Mouse (Mus musculus): ENCODE results near the gene Pramel7. TPM values are rescaled to one million over a fixed set of nuclear protein-coding genes. Genes with fewer than 3 reads are reported as not detected.
"Not testable (repeated sequence)": the region's sequence is repeated elsewhere in the genome, so short reads cannot be mapped to it uniquely, and the experiment has no call there.

Gene Pramel7
- polyA plus RNA-seq (2012; rRNA removed) = not detected in 2 replicates

GRCm38 (mm10) chr2:87496993-87497392 lies at the start of gene Pramel7:
Gene Pramel7 (minus strand): TSS chr2:87497093.
- not testable (repeated sequence) for DNase-seq (ENCODE audit: low read depth)

- no peak for DNase-seq (ENCODE audit: low read depth)
Observed at GRCm38 (mm10) chr2:87545442-87545841, 48.5 kb upstream of the Pramel7 start, which contains the start of gene Olfr1128. Gene Olfr1128 (minus strand): TSS chr2:87545542.

- no peak for DNase-seq (ENCODE audit: low read depth)
Observed at GRCm38 (mm10) chr2:87534826-87535225, 37.9 kb upstream of the Pramel7 start.

GRCm38 (mm10) chr2:87531496-87531895 lies 34.6 kb upstream of the Pramel7 start, which contains the start of gene Olfr153:
Gene Olfr153 (plus strand): TSS chr2:87531796.
- DNase-seq (ENCODE audit: low read depth) = no peak

- DNase-seq (ENCODE audit: low read depth) = not testable (repeated sequence)
Observed at GRCm38 (mm10) chr2:87525899-87526616, 29.2 kb upstream of the Pramel7 start.

- no peak for DNase-seq (ENCODE audit: low read depth)
Observed at GRCm38 (mm10) chr2:87520651-87521050, 23.8 kb upstream of the Pramel7 start.

- DNase-seq (ENCODE audit: low read depth) = no peak
Observed at GRCm38 (mm10) chr2:87516581-87516980, 19.7 kb upstream of the Pramel7 start.

- DNase-seq (ENCODE audit: low read depth) = no peak
Observed at GRCm38 (mm10) chr2:87515457-87516060, 18.7 kb upstream of the Pramel7 start.

- DNase-seq (ENCODE audit: low read depth) = no peak
Observed at GRCm38 (mm10) chr2:87515046-87515445, 18.2 kb upstream of the Pramel7 start.

- DNase-seq (ENCODE audit: low read depth) = no peak
Observed at GRCm38 (mm10) chr2:87506265-87506664, 9.4 kb upstream of the Pramel7 start, which contains the start of gene Pramel6. Gene Pramel6 (plus strand): TSS chr2:87506565.

GRCm38 (mm10) chr2:87482276-87482675 lies 14.6 kb downstream of the Pramel7 start:
- no peak for DNase-seq (ENCODE audit: low read depth)

GRCm38 (mm10) chr2:87481158-87481557 lies 15.7 kb downstream of the Pramel7 start:
- no peak for DNase-seq (ENCODE audit: low read depth)

- DNase-seq (ENCODE audit: low read depth) = no peak
Observed at GRCm38 (mm10) chr2:87480207-87480606, 16.7 kb downstream of the Pramel7 start.

- DNase-seq (ENCODE audit: low read depth) = no peak
Observed at GRCm38 (mm10) chr2:87461769-87462168, 35.1 kb downstream of the Pramel7 start.

GRCm38 (mm10) chr2:87453662-87454061 lies 43.2 kb downstream of the Pramel7 start, which contains the start of gene Olfr1126:
Gene Olfr1126 (plus strand): TSS chr2:87453962.
- DNase-seq (ENCODE audit: low read depth) = no peak

Other genes with a start within 250 kb of the Pramel7 start
- gene Olfr1115, start 249.1 kb downstream of the Pramel7 start, polyA plus RNA-seq (2012; rRNA removed) = not detected in 2 replicates
- not detected in 2 replicates for gene Olfr1116, start 229.6 kb downstream of the Pramel7 start, polyA plus RNA-seq (2012; rRNA removed)
- gene Olfr1118, start 189.5 kb downstream of the Pramel7 start, polyA plus RNA-seq (2012; rRNA removed) = not detected in 2 replicates
- gene Olfr1120, start 142.3 kb downstream of the Pramel7 start, polyA plus RNA-seq (2012; rRNA removed) = not detected in 2 replicates
- not detected in 2 replicates for gene Olfr1121, start 127.2 kb downstream of the Pramel7 start, polyA plus RNA-seq (2012; rRNA removed)
- not detected in 2 replicates for gene Olfr1122, start 111.2 kb downstream of the Pramel7 start, polyA plus RNA-seq (2012; rRNA removed)
- not detected in 2 replicates for gene Olfr1123, start 80.5 kb downstream of the Pramel7 start, polyA plus RNA-seq (2012; rRNA removed)
- gene Olfr1124, start 66.8 kb downstream of the Pramel7 start, polyA plus RNA-seq (2012; rRNA removed) = not detected in 2 replicates
- gene Olfr1126, start 43.1 kb downstream of the Pramel7 start, polyA plus RNA-seq (2012; rRNA removed) = not detected in 2 replicates
- not detected in 2 replicates for gene Pramel6, start 9.5 kb upstream of the Pramel7 start, polyA plus RNA-seq (2012; rRNA removed)
- gene Olfr153, start 34.7 kb upstream of the Pramel7 start, polyA plus RNA-seq (2012; rRNA removed) = not detected in 2 replicates
- not detected in 2 replicates for gene Olfr1128, start 48.4 kb upstream of the Pramel7 start, polyA plus RNA-seq (2012; rRNA removed)
- not detected in 2 replicates for gene Olfr1129, start 76.8 kb upstream of the Pramel7 start, polyA plus RNA-seq (2012; rRNA removed)
- gene Olfr1130, start 109.1 kb upstream of the Pramel7 start, polyA plus RNA-seq (2012; rRNA removed) = not detected in 2 replicates
- not detected in 2 replicates for gene Olfr1131, start 130.0 kb upstream of the Pramel7 start, polyA plus RNA-seq (2012; rRNA removed)
- not detected in 2 replicates for gene Olfr1132, start 140.4 kb upstream of the Pramel7 start, polyA plus RNA-seq (2012; rRNA removed)
- not detected in 2 replicates for gene Olfr1133, start 150.3 kb upstream of the Pramel7 start, polyA plus RNA-seq (2012; rRNA removed)
- not detected in 2 replicates for gene Olfr1134, start 161.4 kb upstream of the Pramel7 start, polyA plus RNA-seq (2012; rRNA removed)
- gene Olfr1135, start 176.6 kb upstream of the Pramel7 start, polyA plus RNA-seq (2012; rRNA removed) = not detected in 2 replicates
- not detected in 2 replicates for gene Olfr1136, start 196.9 kb upstream of the Pramel7 start, polyA plus RNA-seq (2012; rRNA removed)
- gene Olfr1137, start 216.1 kb upstream of the Pramel7 start, polyA plus RNA-seq (2012; rRNA removed) = not detected in 2 replicates
- gene Olfr1138, start 242.9 kb upstream of the Pramel7 start, polyA plus RNA-seq (2012; rRNA removed) = not detected in 2 replicates
- not detected in 2 replicates for gene Olfr1140, start 246.7 kb upstream of the Pramel7 start, polyA plus RNA-seq (2012; rRNA removed)

Data from gonadal fat pad, adult 2 months (tissue).